In genomic region chr17:34632261-34632691, GRCm38 (mm10) we compare ENCODE assay signal across 8 mouse cellular contexts. TPM values are rescaled to one million over a fixed set of nuclear protein-coding genes. Genes with fewer than 3 reads are reported as not detected.
DNase-seq lines count a peak whose midpoint lies in the region; ATAC-seq and TF ChIP-seq lines count a peak whose summit lies in the region.

No protein-coding gene starts in this region.

- H3K4me2 ChIP-seq in heart, embryonic 12.5 days, result peak overlapping the region; percentile 71
- peak overlapping the region; percentile 94 for H3K4me2 ChIP-seq in kidney, embryonic 15.5 days
- peak overlapping the region; percentile 89 for H3K4me2 ChIP-seq in midbrain, postnatal 0 days (ENCODE audit: low read depth, low read length, poor library complexity, severe bottlenecking)

- H3K36me3 ChIP-seq in erythroblast, embryonic 14.5 days (ENCODE audit: control insufficient read depth), result no peaks in the 10 kb centered on the region
- no peaks in the 10 kb centered on the region for H3K36me3 ChIP-seq in heart, embryonic 12.5 days
- H3K36me3 ChIP-seq in kidney, embryonic 15.5 days, result no peaks in the 10 kb centered on the region
- no peaks in the 10 kb centered on the region for H3K36me3 ChIP-seq in midbrain, postnatal 0 days (ENCODE audit: insufficient read depth, low read length)
- H3K36me3 ChIP-seq in splenic B cell, adult 2 months (ENCODE audit: control insufficient read depth, insufficient read depth, low read length, poor library complexity, severe bottlenecking), result no peaks in the 10 kb centered on the region

- peak; percentile 90 to 94 for DNase-seq in adrenal gland, adult (ENCODE audit: inconsistent age in 2 of 2, low spot score in 1 of 2)
- no peak for DNase-seq in adrenal gland, postnatal 4 days (ENCODE audit: low spot score in 2 of 2)
- peak; percentile 70 for DNase-seq in liver
- peak; percentile 59 for DNase-seq in midbrain, postnatal 0 days (ENCODE audit: low spot score)
- peak; percentile 61 for DNase-seq in splenic B cell, adult 2 months (ENCODE audit: low read depth, low spot score)

- peak overlapping the region; percentile 37 for H3K4me3 ChIP-seq in erythroblast, embryonic 14.5 days (replicated peaks)
- H3K4me3 ChIP-seq in heart, embryonic 12.5 days, result peak overlapping the region; percentile 42
- peak overlapping the region; percentile 48 for H3K4me3 ChIP-seq in kidney, embryonic 15.5 days (replicated peaks)
- H3K4me3 ChIP-seq in midbrain, postnatal 0 days (ENCODE audit: low read depth, low read length), result peak overlapping the region; percentile 74

- H3K27me3 ChIP-seq in erythroblast, embryonic 14.5 days (ENCODE audit: control insufficient read depth), result peaks cover 72% of the 10 kb centered on the region
- peaks cover 62% of the 10 kb centered on the region for H3K27me3 ChIP-seq in heart, embryonic 12.5 days (replicated peaks)
- peaks cover 28% of the 10 kb centered on the region for H3K27me3 ChIP-seq in kidney, embryonic 15.5 days
- no peaks in the 10 kb centered on the region for H3K27me3 ChIP-seq in midbrain, postnatal 0 days (ENCODE audit: insufficient read depth, low read length)
- H3K27me3 ChIP-seq in splenic B cell, adult 2 months (ENCODE audit: control insufficient read depth, insufficient read depth, low read length, poor library complexity, severe bottlenecking), result no peaks in the 10 kb centered on the region; the same call in 1 of the 2 replicates

- no peak for TF ChIP-seq CTCF in midbrain, postnatal 0 days (IDR thresholded peaks at IDR 0.05)

- WGBS in heart, embryonic 12.5 days, result under 1% methylated on average over 26 of the region's 26 CpGs
- 1% methylated on average over 26 of the region's 26 CpGs for WGBS in kidney, embryonic 15.5 days
- 5% methylated on average over 26 of the region's 26 CpGs for WGBS in midbrain, postnatal 0 days

- H3K9ac ChIP-seq in heart, embryonic 12.5 days, result peak overlapping the region; percentile 61
- peak overlapping the region; percentile 38; the same call in 1 of the 2 replicates for H3K9ac ChIP-seq in kidney, embryonic 15.5 days
- H3K9ac ChIP-seq in midbrain, postnatal 0 days (replicated peaks; ENCODE audit: low read length, poor library complexity, severe bottlenecking), result peak overlapping the region; percentile 54; the same call in 1 of the 2 replicates

- H3K27ac ChIP-seq in heart, embryonic 12.5 days (ENCODE audit: poor library complexity, severe bottlenecking), result no peak overlapping the region
- H3K27ac ChIP-seq in kidney, embryonic 15.5 days, result no peak overlapping the region
- H3K27ac ChIP-seq in midbrain, postnatal 0 days (ENCODE audit: low read depth, low read length), result no peak overlapping the region

- H3K4me1 ChIP-seq in erythroblast, embryonic 14.5 days (ENCODE audit: control insufficient read depth), result peaks cover 21% of the 10 kb centered on the region
- peaks cover 37% of the 10 kb centered on the region for H3K4me1 ChIP-seq in heart, embryonic 12.5 days (replicated peaks)
- H3K4me1 ChIP-seq in kidney, embryonic 15.5 days, result peaks cover 52% of the 10 kb centered on the region
- peaks cover 15% of the 10 kb centered on the region for H3K4me1 ChIP-seq in midbrain, postnatal 0 days (ENCODE audit: insufficient read depth, low read length)

- ATAC-seq in heart, embryonic 12.5 days (ENCODE audit: insufficient number of reproducible peaks, low FRiP score), result no peak
- peak; percentile 47 for ATAC-seq in kidney, embryonic 15.5 days (replicated peaks; ENCODE audit: low FRiP score)
- no peak for ATAC-seq in midbrain, postnatal 0 days (ENCODE audit: low FRiP score)

- H3K9me3 ChIP-seq in erythroblast, embryonic 14.5 days (ENCODE audit: control insufficient read depth, low read length), result peaks cover 3% of the 10 kb centered on the region; the same call in 1 of the 2 replicates
- no peaks in the 10 kb centered on the region for H3K9me3 ChIP-seq in heart, embryonic 12.5 days (replicated peaks)
- H3K9me3 ChIP-seq in kidney, embryonic 15.5 days (replicated peaks), result no peaks in the 10 kb centered on the region
- no peaks in the 10 kb centered on the region for H3K9me3 ChIP-seq in midbrain, postnatal 0 days (ENCODE audit: low read length)

RNA-seq across cellular contexts. Expression of gene Prrt1, which starts 2.9 kb away (rescaled TPM):
- 10 to 100 TPM; 10.7 to 11.5 TPM for total RNA-seq in adrenal gland, postnatal 4 days (2021)
- not detected in 2 replicates for polyA plus RNA-seq in erythroblast, embryonic 14.5 days (2012)
- polyA plus RNA-seq in heart, embryonic 12.5 days (2016; fragmentation: Nextera tagmentation; extraction: Ambion mirVana), result 0.17 TPM in 1 of 2 replicates, not detected in the other
- polyA plus RNA-seq in kidney, embryonic 15.5 days (2015; fragmentation: Nextera tagmentation; extraction: Ambion mirVana), result 0.24 and 0.35 TPM in 2 replicates
- 9.1 and 15.1 TPM in 2 replicates for total RNA-seq in midbrain, postnatal 0 days (2014; rRNA removed)
- polyA plus RNA-seq in midbrain, postnatal 0 days (2015; fragmentation: Nextera tagmentation; extraction: Ambion mirVana), result 13.3 and 14.0 TPM in 2 replicates

RNA-seq across cellular contexts. Expression of gene Ppt2, which starts 4.0 kb away (rescaled TPM):
- total RNA-seq in adrenal gland, postnatal 4 days (2021), result 10 to 100 TPM; 52.6 to 62.3 TPM
- 1.4 and 1.7 TPM in 2 replicates for polyA plus RNA-seq in erythroblast, embryonic 14.5 days (2012)
- polyA plus RNA-seq in heart, embryonic 12.5 days (2016; fragmentation: Nextera tagmentation; extraction: Ambion mirVana), result 28.9 TPM in 2 replicates
- 36.5 and 39.1 TPM in 2 replicates for polyA plus RNA-seq in kidney, embryonic 15.5 days (2015; fragmentation: Nextera tagmentation; extraction: Ambion mirVana)
- total RNA-seq in midbrain, postnatal 0 days (2014; rRNA removed), result 21.1 and 31.0 TPM in 2 replicates
- polyA plus RNA-seq in midbrain, postnatal 0 days (2015; fragmentation: Nextera tagmentation; extraction: Ambion mirVana), result 18.0 and 20.8 TPM in 2 replicates

RNA-seq across cellular contexts. Expression of gene Fkbpl, which starts 12.3 kb away (rescaled TPM):
- 10 to 100 TPM; 13.2 to 16.3 TPM for total RNA-seq in adrenal gland, postnatal 4 days (2021)
- polyA plus RNA-seq in erythroblast, embryonic 14.5 days (2012), result 0.48 and 0.56 TPM in 2 replicates
- polyA plus RNA-seq in heart, embryonic 12.5 days (2016; fragmentation: Nextera tagmentation; extraction: Ambion mirVana), result 10.2 and 11.1 TPM in 2 replicates
- 17.2 and 18.4 TPM in 2 replicates for polyA plus RNA-seq in kidney, embryonic 15.5 days (2015; fragmentation: Nextera tagmentation; extraction: Ambion mirVana)
- 6.2 and 7.2 TPM in 2 replicates for total RNA-seq in midbrain, postnatal 0 days (2014; rRNA removed)
- 10.7 and 12.9 TPM in 2 replicates for polyA plus RNA-seq in midbrain, postnatal 0 days (2015; fragmentation: Nextera tagmentation; extraction: Ambion mirVana)

RNA-seq across cellular contexts. Expression of gene Atf6b, which starts 14.7 kb away (rescaled TPM):
- total RNA-seq in adrenal gland, postnatal 4 days (2021), result 10 to 100 TPM; 48.1 to 52.3 TPM
- polyA plus RNA-seq in erythroblast, embryonic 14.5 days (2012), result 7.7 and 7.8 TPM in 2 replicates
- polyA plus RNA-seq in heart, embryonic 12.5 days (2016; fragmentation: Nextera tagmentation; extraction: Ambion mirVana), result 63.2 and 67.0 TPM in 2 replicates
- 86.2 and 98.2 TPM in 2 replicates for polyA plus RNA-seq in kidney, embryonic 15.5 days (2015; fragmentation: Nextera tagmentation; extraction: Ambion mirVana)
- 47.9 and 57.4 TPM in 2 replicates for total RNA-seq in midbrain, postnatal 0 days (2014; rRNA removed)
- polyA plus RNA-seq in midbrain, postnatal 0 days (2015; fragmentation: Nextera tagmentation; extraction: Ambion mirVana), result 83.0 and 86.0 TPM in 2 replicates

RNA-seq across cellular contexts. Expression of gene Egfl8, which starts 16.5 kb away (rescaled TPM):
- total RNA-seq in adrenal gland, postnatal 4 days (2021), result 10 to 100 TPM; 10.8 to 14.2 TPM
- polyA plus RNA-seq in erythroblast, embryonic 14.5 days (2012), result 0.03 and 0.05 TPM in 2 replicates
- 0.30 and 0.57 TPM in 2 replicates for polyA plus RNA-seq in heart, embryonic 12.5 days (2016; fragmentation: Nextera tagmentation; extraction: Ambion mirVana)
- polyA plus RNA-seq in kidney, embryonic 15.5 days (2015; fragmentation: Nextera tagmentation; extraction: Ambion mirVana), result 3.5 and 4.4 TPM in 2 replicates
- total RNA-seq in midbrain, postnatal 0 days (2014; rRNA removed), result 3.2 and 6.0 TPM in 2 replicates
- 4.9 and 5.0 TPM in 2 replicates for polyA plus RNA-seq in midbrain, postnatal 0 days (2015; fragmentation: Nextera tagmentation; extraction: Ambion mirVana)

Comparison
In these comparisons a context has a peak if more than half of its experiments do, and no peak if none do; other contexts are left out.
1. DNase-seq: peak in adrenal gland, adult (2 of 2), liver (single experiment), midbrain, postnatal 0 days (single experiment) and splenic B cell, adult 2 months (single experiment); none in adrenal gland, postnatal 4 days (0 of 2).
2. RNA of gene Prrt1, which starts 2.9 kb away (polyA plus RNA-seq): 13.3 to 14.0 TPM in midbrain, postnatal 0 days; 0.24 to 0.35 TPM in kidney, embryonic 15.5 days, not detected in erythroblast, embryonic 14.5 days and 0.17 TPM in heart, embryonic 12.5 days; every median in the first group is over 10 times any median in the second.
3. Peak in every context shown above with its lines, with median percentiles within 50 percentile points of each other: H3K4me3 ChIP-seq, H3K4me2 ChIP-seq and H3K9ac ChIP-seq.